Mouse (Mus musculus): ENCODE data around the gene Folr1. TPM values are rescaled to one million over a fixed set of nuclear protein-coding genes. Genes with fewer than 3 reads are reported as not detected.

Folr1 gene
- polyA plus RNA-seq, 1 experiment, result 1.5 TPM

DNA sequence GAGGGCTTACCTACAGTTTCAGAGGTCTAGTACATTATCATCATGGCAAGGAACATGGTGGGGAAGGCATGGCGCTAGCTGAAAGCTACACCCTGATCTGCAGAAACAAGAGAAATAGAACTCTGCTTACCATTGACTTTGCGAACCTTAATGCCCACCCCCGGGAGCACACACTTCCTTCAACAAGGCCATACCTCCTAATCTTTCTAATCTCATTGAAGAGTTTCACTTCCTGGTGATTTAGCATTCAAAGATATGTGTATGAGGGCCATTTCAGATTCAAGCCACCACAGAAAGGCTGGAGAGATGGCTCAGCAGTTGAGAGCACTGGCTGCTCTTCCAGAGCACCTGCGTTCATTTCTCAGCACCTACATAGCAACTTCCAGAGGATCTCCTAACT, 13.5 kb downstream of the Folr1 start, which contains the start of gene Folr2:
Gene Folr2 (minus strand): TSS at position 101 of the 400 bp plus-strand sequence.
- Histone ChIP-seq H3K4me3 (ENCODE audit: insufficient read depth, low read length) (no peak within 1 kb of the TSS), H3K4me1 (ENCODE audit: control insufficient read depth, insufficient read depth, low read length) (no peaks in the 10 kb centered on the region), H3K27ac (ENCODE audit: insufficient read depth, low read length) (no peak within 1 kb of the TSS)
- TF ChIP-seq POLR2A (IDR thresholded peaks at IDR 0.05; ENCODE audit: extremely low read depth, insufficient read depth, low read length) (no peak), CTCF (IDR thresholded peaks at IDR 0.05; ENCODE audit: extremely low read depth, insufficient read depth, low read length) (no peak)

DNA sequence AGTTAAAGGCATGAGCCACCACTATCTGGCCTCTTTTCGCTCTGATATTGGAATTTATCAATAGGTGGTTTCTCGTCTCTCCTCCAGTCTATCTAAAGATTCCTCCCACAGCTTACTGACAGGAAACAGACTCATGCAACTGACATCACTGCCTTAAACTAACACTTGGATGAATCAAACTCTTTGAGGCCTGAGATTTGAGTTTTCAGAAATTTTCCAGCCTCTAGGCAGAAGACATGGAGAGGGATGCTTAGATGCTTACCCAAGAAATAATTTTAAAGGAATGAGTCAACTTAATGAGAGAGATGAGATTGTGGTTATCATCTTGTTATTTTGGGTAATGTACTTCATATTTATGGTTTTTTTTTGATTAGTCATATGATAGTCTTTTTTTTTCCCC, 16.8 kb downstream of the Folr1 start:
- TF ChIP-seq POLR2A (IDR thresholded peaks at IDR 0.05; ENCODE audit: extremely low read depth, insufficient read depth, low read length) (no peak), CTCF (IDR thresholded peaks at IDR 0.05; ENCODE audit: extremely low read depth, insufficient read depth, low read length) (no peak)
- H3K4me1 ChIP-seq (ENCODE audit: control insufficient read depth, insufficient read depth, low read length), result no peaks in the 10 kb centered on the region
- H3K27ac ChIP-seq (ENCODE audit: insufficient read depth, low read length), result no peak overlapping the region
- no peak overlapping the region for H3K4me3 ChIP-seq (ENCODE audit: insufficient read depth, low read length)

DNA sequence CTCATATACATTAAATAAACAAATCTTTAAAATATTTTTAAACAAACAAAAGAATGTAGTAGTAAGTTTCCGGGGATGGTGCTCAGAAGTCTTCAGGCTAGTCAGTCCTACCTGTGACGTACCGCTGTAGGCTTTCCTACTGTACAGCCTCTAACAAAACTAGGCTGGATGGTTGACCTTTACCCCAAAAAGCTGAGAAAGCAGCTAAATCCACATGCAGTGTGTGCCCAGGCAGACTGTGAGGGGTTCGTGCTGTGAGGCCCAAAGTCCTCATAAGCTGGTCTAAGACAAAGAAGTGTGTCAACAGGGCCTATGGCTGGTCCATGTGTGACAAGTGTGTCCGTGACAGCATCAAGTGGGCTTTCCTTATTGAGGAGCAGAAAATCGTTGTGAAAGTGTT, 17.7 kb downstream of the Folr1 start:
- no peaks in the 10 kb centered on the region for H3K4me1 ChIP-seq (ENCODE audit: control insufficient read depth, insufficient read depth, low read length)
- no peak overlapping the region for H3K27ac ChIP-seq (ENCODE audit: insufficient read depth, low read length)
- TF ChIP-seq CTCF (IDR thresholded peaks at IDR 0.05; ENCODE audit: extremely low read depth, insufficient read depth, low read length) (no peak), POLR2A (IDR thresholded peaks at IDR 0.05; ENCODE audit: extremely low read depth, insufficient read depth, low read length) (no peak)
- H3K4me3 ChIP-seq (ENCODE audit: insufficient read depth, low read length), result no peak overlapping the region

DNA sequence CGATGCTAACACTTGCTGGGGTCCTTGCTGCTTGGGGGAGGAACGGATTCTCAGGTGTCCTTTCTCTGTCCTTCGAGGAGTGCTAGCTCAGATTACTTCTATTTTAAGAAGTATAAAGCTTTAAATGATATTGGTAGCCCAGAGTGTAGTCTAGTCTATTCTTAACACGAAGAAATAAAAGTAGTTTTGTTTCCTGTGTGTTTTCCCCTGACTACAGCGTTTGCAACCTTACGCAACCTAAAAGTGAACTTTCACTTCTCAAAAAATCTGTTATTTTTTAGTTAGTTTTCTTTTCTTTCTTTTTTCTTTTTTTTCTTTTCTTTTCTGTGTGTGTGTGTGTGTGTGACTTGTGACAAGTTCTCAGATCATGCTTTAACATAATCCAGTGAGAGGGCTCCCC, 18.9 kb downstream of the Folr1 start:
- no peak for TF ChIP-seq CTCF (IDR thresholded peaks at IDR 0.05; ENCODE audit: extremely low read depth, insufficient read depth, low read length)
- no peak for TF ChIP-seq POLR2A (IDR thresholded peaks at IDR 0.05; ENCODE audit: extremely low read depth, insufficient read depth, low read length)
- H3K27ac ChIP-seq (ENCODE audit: insufficient read depth, low read length), result no peak overlapping the region
- no peak overlapping the region for H3K4me3 ChIP-seq (ENCODE audit: insufficient read depth, low read length)
- H3K4me1 ChIP-seq (ENCODE audit: control insufficient read depth, insufficient read depth, low read length), result no peaks in the 10 kb centered on the region

DNA sequence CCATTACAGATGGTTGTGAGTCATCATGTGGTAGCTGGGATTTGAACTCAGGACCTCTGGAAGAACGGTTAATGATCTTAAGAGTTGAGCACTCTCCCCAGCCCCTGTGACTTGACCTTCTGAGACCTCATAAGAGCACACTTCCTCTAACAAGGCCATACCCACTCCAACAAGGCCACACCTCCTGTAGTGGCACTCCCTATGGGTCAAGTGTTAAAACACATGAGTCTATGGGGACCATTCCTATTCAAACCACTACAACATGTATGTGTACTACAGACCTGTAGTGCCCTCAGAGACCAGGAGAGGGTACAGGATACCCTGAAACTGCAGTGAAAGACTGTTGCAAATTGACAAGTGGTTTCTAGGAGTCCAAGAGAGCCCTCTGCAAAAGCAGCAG, 22.7 kb downstream of the Folr1 start:
- Histone ChIP-seq H3K4me3 (ENCODE audit: insufficient read depth, low read length) (no peak overlapping the region), H3K4me1 (ENCODE audit: control insufficient read depth, insufficient read depth, low read length) (no peaks in the 10 kb centered on the region), H3K27ac (ENCODE audit: insufficient read depth, low read length) (no peak overlapping the region)
- TF ChIP-seq CTCF (IDR thresholded peaks at IDR 0.05; ENCODE audit: extremely low read depth, insufficient read depth, low read length) (no peak), POLR2A (IDR thresholded peaks at IDR 0.05; ENCODE audit: extremely low read depth, insufficient read depth, low read length) (no peak)

DNA sequence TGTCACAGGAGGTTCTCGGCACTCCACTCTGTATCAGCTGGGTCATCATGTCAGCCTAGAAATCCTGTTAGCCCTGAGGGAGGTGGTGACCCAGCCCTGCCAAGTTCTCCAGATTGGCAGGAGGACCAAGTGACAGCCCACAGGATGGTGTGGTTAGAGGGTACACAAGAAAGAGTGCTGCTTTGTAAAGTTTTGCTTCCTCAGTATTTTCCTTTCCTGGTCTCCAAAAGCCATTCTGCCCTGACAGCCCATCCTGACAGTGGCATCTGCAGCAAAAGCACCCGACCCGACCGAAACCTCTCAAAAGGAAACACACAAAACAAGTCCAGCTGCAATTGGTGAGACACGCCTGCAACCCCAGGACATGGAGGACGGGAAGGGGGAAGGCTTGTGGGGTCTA, 26.4 kb downstream of the Folr1 start:
- no peak overlapping the region for H3K4me3 ChIP-seq (ENCODE audit: insufficient read depth, low read length)
- H3K4me1 ChIP-seq (ENCODE audit: control insufficient read depth, insufficient read depth, low read length), result no peaks in the 10 kb centered on the region
- TF ChIP-seq POLR2A (IDR thresholded peaks at IDR 0.05; ENCODE audit: extremely low read depth, insufficient read depth, low read length) (no peak), CTCF (IDR thresholded peaks at IDR 0.05; ENCODE audit: extremely low read depth, insufficient read depth, low read length) (no peak)
- H3K27ac ChIP-seq (ENCODE audit: insufficient read depth, low read length), result no peak overlapping the region

DNA sequence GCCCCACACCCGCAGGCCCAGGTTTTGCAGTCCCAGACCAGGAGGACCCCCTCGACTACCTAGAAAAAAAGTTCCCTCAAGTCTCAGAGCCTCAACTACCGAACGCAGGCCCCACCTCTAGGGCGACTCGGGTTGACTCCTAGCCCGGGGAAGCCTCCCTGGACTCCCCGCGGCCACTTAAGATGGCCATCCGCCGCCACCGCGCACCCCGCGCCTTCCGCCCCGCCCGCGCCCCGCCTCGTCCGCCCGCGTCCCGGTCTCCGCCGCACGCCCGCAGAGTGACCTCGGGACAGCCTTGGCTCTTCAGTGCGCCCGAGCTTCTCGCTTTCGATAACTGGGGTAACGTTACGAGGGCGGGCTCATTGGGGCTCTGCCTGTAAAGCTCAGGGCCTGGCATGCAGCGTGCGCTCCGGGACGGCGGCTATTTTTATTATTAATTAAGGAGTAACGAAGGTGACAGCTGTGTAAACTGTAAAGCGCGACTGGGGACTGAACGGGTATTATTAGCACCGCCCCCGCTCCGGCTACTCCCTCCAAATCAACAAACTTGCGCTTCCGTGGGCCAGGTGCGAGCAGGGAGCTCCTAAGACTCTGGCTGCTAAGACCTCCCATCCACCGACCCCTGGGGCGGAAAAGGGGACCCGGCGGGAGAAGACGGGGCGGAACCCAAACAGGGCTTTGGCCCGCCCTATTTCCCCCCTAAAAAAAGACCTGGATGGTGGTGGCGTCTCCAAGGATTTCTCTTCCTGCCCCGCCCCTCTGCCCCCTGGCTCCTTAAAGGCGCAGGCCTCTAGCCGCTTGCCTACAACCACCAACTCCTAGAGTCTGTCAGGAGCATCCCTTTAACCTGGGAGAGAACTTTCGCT, 32.7 kb downstream of the Folr1 start, which contains the start of gene Inppl1:
Gene Inppl1 (minus strand): TSS at position 624 of the 866 bp plus-strand sequence.
- Histone ChIP-seq H3K4me1 (ENCODE audit: control insufficient read depth, insufficient read depth, low read length) (no peaks in the 10 kb centered on the region), H3K4me3 (ENCODE audit: insufficient read depth, low read length) (peak within 1 kb of the TSS; percentile 63), H3K27ac (ENCODE audit: insufficient read depth, low read length) (peak within 1 kb of the TSS; percentile 74)
- TF ChIP-seq POLR2A (IDR thresholded peaks at IDR 0.05; ENCODE audit: extremely low read depth, insufficient read depth, low read length), result no peak; the same call in 1 of the 2 replicates
- 0 out of 2 replicates have a peak, but pooled peaks have one; percentile 2 for TF ChIP-seq CTCF (IDR thresholded peaks at IDR 0.05; ENCODE audit: extremely low read depth, insufficient read depth, low read length)

DNA sequence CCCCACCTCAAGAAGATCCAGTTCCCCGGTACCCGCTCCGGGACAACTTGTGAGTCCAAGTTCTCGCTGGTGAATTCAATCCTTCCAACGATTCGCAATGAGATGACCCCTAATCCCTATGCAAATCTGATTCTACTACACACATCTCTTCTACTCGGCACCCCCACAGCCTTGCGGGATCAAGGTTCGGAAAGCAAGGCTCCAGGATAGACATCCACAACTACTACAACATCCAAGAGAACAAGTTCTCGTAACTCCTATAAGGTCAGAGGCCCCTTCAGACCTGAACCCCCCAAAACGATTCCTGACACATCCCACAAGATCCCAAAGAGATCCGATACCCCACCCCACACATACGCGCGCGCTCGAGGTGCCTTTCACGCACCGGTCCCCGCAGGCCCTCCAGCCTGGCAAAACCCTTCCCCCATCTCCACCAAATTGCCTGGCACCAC, 33.4 kb downstream of the Folr1 start:
- H3K27ac ChIP-seq (ENCODE audit: insufficient read depth, low read length), result peak overlapping the region; percentile 74
- no peaks in the 10 kb centered on the region for H3K4me1 ChIP-seq (ENCODE audit: control insufficient read depth, insufficient read depth, low read length)
- peak overlapping the region; percentile 63 for H3K4me3 ChIP-seq (ENCODE audit: insufficient read depth, low read length)
- no peak for TF ChIP-seq CTCF (IDR thresholded peaks at IDR 0.05; ENCODE audit: extremely low read depth, insufficient read depth, low read length)
- no peak for TF ChIP-seq POLR2A (IDR thresholded peaks at IDR 0.05; ENCODE audit: extremely low read depth, insufficient read depth, low read length)

DNA sequence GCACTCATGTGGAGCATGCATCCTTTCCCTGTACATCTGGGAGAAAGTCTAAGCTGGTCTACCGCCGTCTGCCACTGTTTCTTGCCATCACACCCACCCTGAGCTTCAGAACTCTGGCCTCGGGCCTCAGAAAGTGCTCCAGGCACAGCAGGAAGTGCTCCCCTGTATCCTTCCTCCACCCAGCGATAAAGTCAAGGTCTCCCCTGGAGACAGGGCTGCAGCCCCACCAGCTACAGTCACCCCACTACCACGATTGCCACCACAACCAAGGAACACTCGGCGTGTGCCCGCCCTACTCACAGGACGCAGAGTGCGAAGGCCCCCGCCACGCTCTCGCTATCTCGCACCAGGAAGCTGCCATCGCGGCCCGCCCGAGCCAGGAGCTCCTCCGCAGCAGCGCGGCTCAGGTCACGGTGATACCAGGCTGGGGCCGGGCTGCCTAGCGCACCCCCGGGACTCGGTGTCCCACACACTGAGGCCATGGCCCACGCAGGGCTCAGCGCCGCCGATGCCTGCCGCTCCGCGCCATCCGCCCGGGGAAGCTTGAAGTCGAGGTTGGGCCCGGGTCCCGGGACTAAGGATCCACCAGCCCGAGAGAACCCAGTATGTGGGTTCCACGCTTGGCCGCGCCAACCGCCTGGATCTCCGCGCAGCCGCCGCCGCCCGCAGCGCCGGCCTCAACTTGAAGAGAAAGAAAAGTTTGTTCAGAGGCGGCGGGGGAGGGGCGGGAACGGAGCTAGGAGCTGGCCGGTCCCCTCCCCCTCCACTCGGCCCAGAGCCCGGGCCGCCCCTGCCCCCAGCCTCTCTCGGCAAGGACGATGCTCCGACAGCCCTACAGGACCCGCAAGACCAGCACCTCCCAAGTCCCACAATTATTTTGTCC, 34.1 kb downstream of the Folr1 start:
- no peak for TF ChIP-seq CTCF (IDR thresholded peaks at IDR 0.05; ENCODE audit: extremely low read depth, insufficient read depth, low read length)
- no peak for TF ChIP-seq POLR2A (IDR thresholded peaks at IDR 0.05; ENCODE audit: extremely low read depth, insufficient read depth, low read length)
- peak overlapping the region; percentile 63 for H3K4me3 ChIP-seq (ENCODE audit: insufficient read depth, low read length)
- peak overlapping the region; percentile 75 for H3K27ac ChIP-seq (ENCODE audit: insufficient read depth, low read length)
- no peaks in the 10 kb centered on the region for H3K4me1 ChIP-seq (ENCODE audit: control insufficient read depth, insufficient read depth, low read length)
